Mouse (Mus musculus): ENCODE results near the gene Gm19935.

The Gm19935 gene

GRCm38 (mm10) chr8:90828987-90829740, 12.0 kb upstream of the Gm19935 start:
- DNase-seq, result peak; percentile 48

- peak; percentile 94 for DNase-seq
Measured at GRCm38 (mm10) chr8:90828181-90828986, 11.2 kb upstream of the Gm19935 start, which contains the start of gene Chd9. Chd9 (plus strand) TSS chr8:90828352.

GRCm38 (mm10) chr8:90825459-90825871, 8.3 kb upstream of the Gm19935 start:
- no peak for DNase-seq

DNA sequence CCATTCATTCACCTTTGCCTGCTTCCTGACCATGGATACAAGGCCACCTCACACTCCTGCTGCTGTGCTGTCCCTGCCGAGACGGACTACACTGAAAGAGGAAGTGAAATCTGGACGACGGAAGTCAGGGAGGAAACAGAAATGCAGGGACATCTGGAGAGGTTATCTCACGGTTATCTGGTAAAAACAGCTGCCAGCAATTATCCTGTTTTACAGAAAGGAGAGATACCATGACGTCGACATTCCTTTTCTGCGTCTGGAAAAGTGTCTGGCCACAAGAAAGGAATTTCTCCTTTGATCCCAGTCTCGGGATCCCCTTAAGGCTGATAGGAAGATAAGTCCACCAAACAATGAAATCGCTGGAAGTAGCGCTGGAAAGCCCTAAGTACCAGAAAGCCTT, 5.2 kb upstream of the Gm19935 start:
- no peak for DNase-seq

- DNase-seq, result no peak
Measured at GRCm38 (mm10) chr8:90820321-90820696, 3.1 kb upstream of the Gm19935 start.

DNA sequence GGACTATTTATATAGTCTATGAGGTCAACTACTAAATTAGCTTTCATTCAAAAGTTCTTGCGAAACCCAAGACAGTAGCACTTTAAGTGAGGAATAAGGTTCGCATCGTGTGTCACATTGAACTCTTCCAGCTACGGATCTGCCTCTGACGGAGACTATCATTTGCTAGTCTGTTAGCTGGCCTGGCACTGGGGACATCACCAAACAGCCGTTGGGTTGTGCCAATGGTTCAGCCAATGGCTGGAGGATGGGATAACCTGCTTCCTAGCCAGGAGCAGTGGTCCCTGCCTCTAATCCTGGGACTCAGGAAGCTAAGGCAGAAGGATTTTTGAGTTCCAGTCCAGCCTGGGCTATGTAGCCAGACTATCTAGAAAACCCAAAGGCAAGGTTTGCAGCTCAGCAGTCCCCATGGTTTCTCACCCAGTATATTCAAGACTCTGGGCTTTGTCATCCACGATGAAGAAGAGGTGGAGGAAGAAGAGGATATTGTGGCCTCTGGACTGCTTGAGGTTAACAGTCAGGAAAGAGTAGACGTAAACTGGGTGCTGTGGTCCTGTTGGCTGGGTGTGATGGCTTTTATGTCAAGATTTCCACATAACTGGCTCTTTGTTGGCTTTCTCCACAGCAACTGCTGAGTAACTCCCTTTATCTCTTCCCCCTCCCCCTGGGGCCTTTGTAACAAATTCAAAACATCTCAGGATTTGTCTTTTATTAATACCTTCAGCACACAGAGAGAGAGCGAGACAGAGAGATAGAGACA, 2.5 kb upstream of the Gm19935 start:
- no peak for DNase-seq

- DNase-seq, result no peak
Measured at GRCm38 (mm10) chr8:90816061-90816882, 921 bp downstream of the Gm19935 start.

GRCm38 (mm10) chr8:90813602-90814320, 3.4 kb downstream of the Gm19935 start:
- no peak for DNase-seq

DNA sequence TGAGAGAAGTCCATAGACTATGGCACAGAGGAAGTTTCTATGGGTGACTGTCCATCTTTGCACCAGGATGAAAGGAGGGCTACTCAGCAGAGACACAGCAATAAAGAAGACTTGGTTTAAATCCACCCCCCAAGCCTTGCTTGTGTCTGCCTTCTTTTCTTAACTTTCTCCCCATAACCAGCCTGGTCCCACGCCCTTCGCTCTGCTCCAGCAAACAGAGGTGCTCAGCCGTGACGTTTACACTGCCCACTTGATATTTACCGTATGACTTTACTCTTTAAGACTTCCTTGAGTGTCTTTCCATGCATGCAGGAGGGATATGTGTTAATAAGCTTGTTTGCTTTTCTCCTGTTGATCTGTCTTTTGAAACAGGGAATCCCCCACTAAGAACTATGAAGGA, 17.7 kb downstream of the Gm19935 start:
- no peak for DNase-seq

GRCm38 (mm10) chr8:90794990-90795861, 22.0 kb downstream of the Gm19935 start:
- DNase-seq, result peak; percentile 13

DNA sequence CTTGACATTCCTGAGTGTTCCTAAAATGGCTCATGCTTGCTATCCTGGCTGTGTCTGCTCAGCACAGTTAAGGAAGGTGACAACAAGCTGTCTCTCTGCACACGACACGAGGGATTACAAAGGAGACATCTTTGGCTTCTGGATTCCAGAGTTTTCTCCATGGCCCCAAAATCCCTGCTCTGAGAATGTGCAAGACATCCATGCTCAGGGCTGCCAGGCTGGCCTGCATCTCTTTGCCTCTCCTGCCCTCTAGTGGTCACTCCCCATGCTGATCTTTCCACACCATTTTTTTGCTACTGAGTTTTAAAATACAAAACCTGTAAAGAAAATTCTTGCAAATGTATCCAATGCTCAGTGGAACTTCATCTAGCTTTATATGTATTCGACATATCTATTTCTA, 23.5 kb downstream of the Gm19935 start:
- peak; percentile 37 for DNase-seq

- DNase-seq, result no peak
Measured at GRCm38 (mm10) chr8:90791616-90792015, 25.6 kb downstream of the Gm19935 start.

- DNase-seq, result no peak
Measured at GRCm38 (mm10) chr8:90769791-90770190, 47.4 kb downstream of the Gm19935 start.

All from cerebellum, adult 11-12 months (tissue).